Mouse (Mus musculus): ENCODE measurements at regions not wholly inside any gene's neighbourhood (a gene's known extent, or its start where the extent isn't known, plus 50 kb on each side); places are given as distances from the start of the nearest gene placed in this dataset.

GRCm38 (mm10) chr2:92854331-92854730 lies 60.6 kb upstream of the Syt13 start:
- no peak for DNase-seq (ENCODE audit: low spot score in 2 of 2)

DNA sequence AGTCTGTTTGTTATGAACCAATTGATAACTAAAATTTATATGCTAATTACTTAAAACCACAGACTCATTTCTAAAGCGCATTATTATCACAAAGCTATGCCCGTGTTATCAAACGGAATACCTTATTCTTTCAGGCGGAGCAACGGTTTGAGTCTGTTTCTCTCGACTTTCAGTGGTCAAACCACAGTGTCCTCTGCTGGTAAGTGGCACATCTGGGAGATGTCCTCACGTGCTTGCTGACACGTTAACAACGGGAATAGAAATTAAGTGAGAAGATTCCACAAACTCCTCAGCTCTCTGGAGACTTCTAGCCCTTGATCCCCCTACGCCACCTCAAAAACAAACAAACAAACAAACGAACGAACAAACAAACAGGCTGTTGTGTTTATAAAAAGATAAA lies 58.9 kb upstream of the Syt13 start:
- no peak for DNase-seq (ENCODE audit: low spot score in 2 of 2)

DNA sequence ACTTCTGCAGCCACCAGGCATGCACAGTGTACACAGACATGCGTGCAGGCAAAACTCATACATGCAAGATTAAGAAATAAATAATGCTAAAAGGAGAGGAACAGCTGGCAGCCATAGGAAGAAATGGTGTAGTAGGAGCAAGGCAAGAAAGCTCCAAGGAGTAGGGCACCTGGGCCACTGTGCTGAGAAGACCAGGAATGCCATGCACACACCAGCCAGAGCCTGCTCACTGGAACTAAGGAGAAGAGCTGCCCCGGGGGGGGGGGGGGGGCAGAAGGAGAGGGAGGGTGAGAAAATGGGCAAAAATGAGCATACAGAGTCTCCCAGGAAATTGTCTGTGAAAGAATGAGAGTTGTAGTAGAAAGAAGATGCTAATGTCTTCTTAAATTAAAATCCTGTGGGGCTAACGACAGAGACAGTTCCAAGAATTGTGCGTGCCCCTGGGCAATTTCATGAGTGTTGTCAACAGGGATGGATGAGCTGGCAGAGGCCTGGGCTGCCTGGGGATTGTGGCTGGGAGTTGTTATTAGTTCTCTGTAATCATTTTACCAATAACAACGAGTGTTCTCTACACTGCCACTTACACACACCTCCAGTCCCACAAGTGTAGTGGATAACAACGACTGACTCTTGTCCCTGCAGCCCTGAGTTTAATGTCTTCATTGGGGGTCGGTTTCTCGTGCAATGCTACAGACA lies 54.2 kb upstream of the Syt13 start:
- DNase-seq (ENCODE audit: low spot score in 2 of 2): no peak

Measured in left cerebral cortex, adult 8-10 months (tissue).